Mouse (Mus musculus): ENCODE data around the gene Cdr2l. TPM values are rescaled to one million over a fixed set of nuclear protein-coding genes. Genes with fewer than 3 reads are reported as not detected.

Cdr2l gene
- total RNA-seq (2015), result 0.21 and 0.58 TPM in 2 replicates
- total RNA-seq (2017), result 0.24 and 0.59 TPM in 2 replicates

- no peak for ATAC-seq (ENCODE audit: poor library complexity, severe bottlenecking)
Measured at GRCm38 (mm10) chr11:115381743-115382539, at the start of gene Cdr2l. Gene Cdr2l (plus strand): TSS chr11:115381916.

GRCm38 (mm10) chr11:115334531-115334930 lies 47.2 kb upstream of the Cdr2l start, which contains the start of gene Otop3:
Gene Otop3 (plus strand): TSS chr11:115334731.
- no peak for ATAC-seq (ENCODE audit: poor library complexity, severe bottlenecking)

GRCm38 (mm10) chr11:115335223-115335622 lies 46.5 kb upstream of the Cdr2l start:
- ATAC-seq (ENCODE audit: poor library complexity, severe bottlenecking), result no peak

- ATAC-seq (ENCODE audit: poor library complexity, severe bottlenecking), result no peak
Measured at GRCm38 (mm10) chr11:115336115-115336514, 45.6 kb upstream of the Cdr2l start.

GRCm38 (mm10) chr11:115337350-115337749 lies 44.4 kb upstream of the Cdr2l start:
- ATAC-seq (ENCODE audit: poor library complexity, severe bottlenecking), result no peak

- no peak for ATAC-seq (ENCODE audit: poor library complexity, severe bottlenecking)
Measured at GRCm38 (mm10) chr11:115337826-115338225, 43.9 kb upstream of the Cdr2l start.

GRCm38 (mm10) chr11:115341246-115341645 lies 40.5 kb upstream of the Cdr2l start:
- ATAC-seq (ENCODE audit: poor library complexity, severe bottlenecking), result no peak

GRCm38 (mm10) chr11:115341866-115342265 lies 39.9 kb upstream of the Cdr2l start:
- no peak for ATAC-seq (ENCODE audit: poor library complexity, severe bottlenecking)

GRCm38 (mm10) chr11:115344967-115345366 lies 36.7 kb upstream of the Cdr2l start:
- ATAC-seq (ENCODE audit: poor library complexity, severe bottlenecking), result no peak

GRCm38 (mm10) chr11:115345515-115345914 lies 36.2 kb upstream of the Cdr2l start:
- ATAC-seq (ENCODE audit: poor library complexity, severe bottlenecking), result no peak

GRCm38 (mm10) chr11:115348681-115349248 lies 33.0 kb upstream of the Cdr2l start:
- ATAC-seq (ENCODE audit: poor library complexity, severe bottlenecking), result no peak

GRCm38 (mm10) chr11:115349976-115350375 lies 31.7 kb upstream of the Cdr2l start:
- no peak for ATAC-seq (ENCODE audit: poor library complexity, severe bottlenecking)

- no peak for ATAC-seq (ENCODE audit: poor library complexity, severe bottlenecking)
Measured at GRCm38 (mm10) chr11:115353375-115353774, 28.3 kb upstream of the Cdr2l start.

GRCm38 (mm10) chr11:115354183-115354582 lies 27.5 kb upstream of the Cdr2l start:
- ATAC-seq (ENCODE audit: poor library complexity, severe bottlenecking), result peak; percentile 90

GRCm38 (mm10) chr11:115358468-115358867 lies 23.2 kb upstream of the Cdr2l start:
- peak; percentile 56 for ATAC-seq (ENCODE audit: poor library complexity, severe bottlenecking)

- ATAC-seq (ENCODE audit: poor library complexity, severe bottlenecking), result no peak
Measured at GRCm38 (mm10) chr11:115359293-115359692, 22.4 kb upstream of the Cdr2l start.

GRCm38 (mm10) chr11:115359726-115360125 lies 22.0 kb upstream of the Cdr2l start:
- peak; percentile 47 for ATAC-seq (ENCODE audit: poor library complexity, severe bottlenecking)

- ATAC-seq (ENCODE audit: poor library complexity, severe bottlenecking), result no peak
Measured at GRCm38 (mm10) chr11:115364136-115364535, 17.6 kb upstream of the Cdr2l start.

GRCm38 (mm10) chr11:115366039-115366705 lies 15.5 kb upstream of the Cdr2l start:
- no peak for ATAC-seq (ENCODE audit: poor library complexity, severe bottlenecking)

- ATAC-seq (ENCODE audit: poor library complexity, severe bottlenecking), result no peak
Measured at GRCm38 (mm10) chr11:115366706-115367394, 14.9 kb upstream of the Cdr2l start.

GRCm38 (mm10) chr11:115367395-115367944 lies 14.2 kb upstream of the Cdr2l start, which contains the start of gene Hid1:
Gene Hid1 (minus strand): TSS chr11:115367756.
- peak; percentile 95 for ATAC-seq (ENCODE audit: poor library complexity, severe bottlenecking)

All from megakaryocyte, adult 5-6 weeks (primary cell).